Mouse (Mus musculus) CH12.LX (cell line): Measurements from ENCODE around the gene Htr1f. TPM values are rescaled to one million over a fixed set of nuclear protein-coding genes. Genes with fewer than 3 reads are reported as not detected.

Experiments used
- DNase-seq: peaks from one replicate; pipeline ENCODE4 v3.0.0-alpha.2; 2013; ENCODE audit errors: extremely low read depth
- H3K27ac ChIP-seq: 2 replicates; pipeline ENCODE4 v1.5.1; 2012; ENCODE audit warnings: low read depth, mild to moderate bottlenecking, control low read depth, moderate library complexity; ENCODE audit not compliant: insufficient read depth
- H3K27me3 ChIP-seq: replicated peaks from 2 replicates; pipeline ENCODE3; 2012; ENCODE audit warnings: inconsistent platforms
- H3K36me3 ChIP-seq, 2 experiments: replicated peaks in 1 of 2; 2 replicates each; pipeline versions ENCODE3 to v1.6.1; 2012; ENCODE audit warnings: inconsistent platforms in 1 of 2, low read length in 1 of 2, mild to moderate bottlenecking in 1 of 2, mixed read lengths in 1 of 2, moderate library complexity in 1 of 2; ENCODE audit not compliant: control insufficient read depth in 1 of 2, insufficient read depth in 1 of 2
- H3K4me1 ChIP-seq, 2 experiments: 2 replicates each; pipeline ENCODE4 v1.6.1; 2012; ENCODE audit warnings: inconsistent platforms in 1 of 2, moderate library complexity in 1 of 2; ENCODE audit not compliant: insufficient read depth in 2 of 2, control insufficient read depth in 1 of 2
- H3K4me2 ChIP-seq: 2 replicates; pipeline ENCODE4 v1.6.1; 2012; ENCODE audit warnings: low read depth, mild to moderate bottlenecking, control low read depth; ENCODE audit not compliant: poor library complexity, insufficient read depth, severe bottlenecking
- H3K4me3 ChIP-seq, 3 experiments: fragments of 150-350 bp in 1 of 3; sonication (generic) in 1 of 3; replicated peaks in 1 of 3; 2 replicates each; pipeline versions ENCODE3 to v1.5.1; 2011 to 2012; ENCODE audit warnings: low read depth in 2 of 3, low read length in 2 of 3, mild to moderate bottlenecking in 2 of 3, moderate library complexity in 2 of 3, control low read depth in 1 of 3, improper control_type of control experiment in 1 of 3, inconsistent platforms in 1 of 3, mixed read lengths in 1 of 3; ENCODE audit not compliant: poor library complexity in 1 of 3
- H3K79me2 ChIP-seq: replicated peaks from 2 replicates; pipeline ENCODE4 v1.6.1; 2012; ENCODE audit warnings: mild to moderate bottlenecking, moderate library complexity; ENCODE audit not compliant: control insufficient read depth, poor library complexity, insufficient read depth, severe bottlenecking; ENCODE audit errors: extremely low read depth
- H3K9ac ChIP-seq: 2 replicates; pipeline ENCODE4 v1.6.1; 2012; ENCODE audit warnings: low read depth, mild to moderate bottlenecking, control low read depth, moderate library complexity; ENCODE audit not compliant: insufficient read depth
- H3K9me3 ChIP-seq: replicated peaks from 2 replicates; pipeline ENCODE3; 2012; ENCODE audit warnings: low read length, inconsistent platforms, mixed read lengths
- CHD2 ChIP-seq: IDR thresholded peaks from 2 replicates; pipeline ENCODE4 v1.6.1; 2011; ENCODE audit warnings: low read length, improper control_type of control experiment
- CTCF ChIP-seq, 2 experiments: IDR thresholded peaks in 1 of 2; conservative IDR thresholded peaks in 1 of 2; 2 replicates each; pipeline ENCODE4 v1.5.1; 2011 to 2012; ENCODE audit warnings: low read depth in 2 of 2, low read length in 2 of 2, improper control_type of control experiment in 1 of 2, inconsistent platforms in 1 of 2, mild to moderate bottlenecking in 1 of 2, moderate library complexity in 1 of 2
- ELF1 ChIP-seq: IDR thresholded peaks from 2 replicates; pipeline ENCODE4 v1.6.1; 2014; ENCODE audit warnings: low read depth, mild to moderate bottlenecking, inconsistent platforms, low read length, improper control_type of control experiment
- EP300 ChIP-seq: IDR thresholded peaks from 2 replicates; pipeline ENCODE4 v1.6.1; 2011; ENCODE audit warnings: low read length, improper control_type of control experiment
- GABPA ChIP-seq: IDR thresholded peaks from 2 replicates; pipeline ENCODE4 v1.6.1; 2012; ENCODE audit warnings: low read depth, low read length, improper control_type of control experiment, inconsistent platforms; ENCODE audit not compliant: insufficient replicate concordance
- HCFC1 ChIP-seq: IDR thresholded peaks from 2 replicates; pipeline ENCODE4 v1.6.1; 2012; ENCODE audit warnings: low read depth, mild to moderate bottlenecking, inconsistent platforms, low read length, improper control_type of control experiment
- IRF4 ChIP-seq: IDR thresholded peaks from 2 replicates; pipeline ENCODE4 v1.6.1; 2014; ENCODE audit warnings: low read depth, mild to moderate bottlenecking, inconsistent platforms, low read length, improper control_type of control experiment
- JUN ChIP-seq: IDR thresholded peaks from 2 replicates; pipeline ENCODE4 v1.6.1; 2011; ENCODE audit warnings: low read depth, mild to moderate bottlenecking, low read length, improper control_type of control experiment, moderate library complexity; ENCODE audit not compliant: insufficient read depth
- KAT2A ChIP-seq: IDR thresholded peaks from 2 replicates; pipeline ENCODE4 v1.6.1; 2012; ENCODE audit warnings: low read length, improper control_type of control experiment, inconsistent platforms; ENCODE audit not compliant: insufficient replicate concordance
- MAFK ChIP-seq: IDR thresholded peaks from 2 replicates; pipeline ENCODE4 v1.6.1; 2011; ENCODE audit warnings: low read length, improper control_type of control experiment; ENCODE audit not compliant: insufficient replicate concordance
- MAX ChIP-seq: IDR thresholded peaks from 2 replicates; pipeline ENCODE4 v1.6.1; 2011; ENCODE audit warnings: low read length, improper control_type of control experiment
- MEF2A ChIP-seq: IDR thresholded peaks from 2 replicates; pipeline ENCODE4 v1.6.1; 2014; ENCODE audit warnings: low read depth, mild to moderate bottlenecking, inconsistent platforms, low read length, improper control_type of control experiment, borderline replicate concordance
- MXI1 ChIP-seq: IDR thresholded peaks from 2 replicates; pipeline ENCODE4 v1.6.1; 2011; ENCODE audit warnings: mild to moderate bottlenecking, low read depth, low read length, improper control_type of control experiment
- MYC ChIP-seq: IDR thresholded peaks from 2 replicates; pipeline ENCODE4 v1.6.1; 2011; ENCODE audit warnings: low read depth, mild to moderate bottlenecking, improper control_type of control experiment, low read length
- NELFE ChIP-seq: IDR thresholded peaks from 2 replicates; pipeline ENCODE4 v1.6.1; 2011; ENCODE audit warnings: low read depth, low read length, improper control_type of control experiment
- PAX5 ChIP-seq: IDR thresholded peaks from 2 replicates; pipeline ENCODE4 v1.6.1; 2012; ENCODE audit warnings: low read length, inconsistent platforms, mixed read lengths
- POLR2A ChIP-seq: IDR thresholded peaks from 2 replicates; pipeline ENCODE4 v1.6.1; 2011; ENCODE audit warnings: low read depth, mild to moderate bottlenecking, improper control_type of control experiment, low read length
- POLR2AphosphoS2 ChIP-seq: IDR thresholded peaks from 2 replicates; pipeline ENCODE4 v1.6.1; 2011; ENCODE audit warnings: low read depth, low read length, improper control_type of control experiment
- RAD21 ChIP-seq: IDR thresholded peaks from 2 replicates; pipeline ENCODE4 v1.6.1; 2011; ENCODE audit warnings: low read depth, mild to moderate bottlenecking, low read length, improper control_type of control experiment, moderate library complexity
- SIN3A ChIP-seq: IDR thresholded peaks from 2 replicates; pipeline ENCODE4 v1.6.1; 2012; ENCODE audit warnings: low read length, improper control_type of control experiment, inconsistent platforms
- SMC3 ChIP-seq: IDR thresholded peaks from 2 replicates; pipeline ENCODE4 v1.6.1; 2011; ENCODE audit warnings: low read depth, low read length, improper control_type of control experiment
- TBP ChIP-seq: conservative IDR thresholded peaks from 2 replicates; pipeline ENCODE4 v1.6.1; 2011; ENCODE audit warnings: low read depth, low read length, improper control_type of control experiment
- TCF12 ChIP-seq: IDR thresholded peaks from 2 replicates; pipeline ENCODE4 v1.6.1; 2014; ENCODE audit warnings: low read depth, mild to moderate bottlenecking, inconsistent platforms, low read length, improper control_type of control experiment
- UBTF ChIP-seq: IDR thresholded peaks from 2 replicates; pipeline ENCODE4 v1.6.1; 2012; ENCODE audit warnings: low read depth, mild to moderate bottlenecking, inconsistent platforms, low read length, improper control_type of control experiment, moderate library complexity
- USF2 ChIP-seq: conservative IDR thresholded peaks from 2 replicates; pipeline ENCODE4 v1.6.1; 2011; ENCODE audit warnings: low read depth, low read length, improper control_type of control experiment
- ZKSCAN1 ChIP-seq: IDR thresholded peaks from 2 replicates; pipeline ENCODE4 v1.6.1; 2012; ENCODE audit warnings: low read depth, inconsistent platforms, low read length, improper control_type of control experiment, borderline replicate concordance
- ZMIZ1 ChIP-seq: IDR thresholded peaks from 2 replicates; pipeline ENCODE4 v1.6.1; 2012; ENCODE audit warnings: low read depth, mild to moderate bottlenecking, inconsistent platforms, low read length, improper control_type of control experiment
- ZNF384 ChIP-seq: IDR thresholded peaks from 2 replicates; pipeline ENCODE4 v1.6.1; 2012; ENCODE audit warnings: low read depth, low read length, improper control_type of control experiment, inconsistent platforms
- dilution Hi-C: fragments of 300-500 bp; cut with MboI; formaldehyde crosslinking; loops from 2 replicates; pipeline ENCODE4 v1.14.3; 2020; ENCODE audit warnings: low sequenced_read_pairs; ENCODE audit not compliant: extremely low pct_unique_long_range_greater_than_20kb, extremely low pct_ligation_motif_present
- in situ Hi-C: fragments of 300-500 bp; cut with MboI; formaldehyde crosslinking; loops from 3 replicates; pipeline ENCODE4 v1.14.3; 2019; ENCODE audit warnings: low sequenced_read_pairs, low pct_ligation_motif_present, low pct_unique_long_range_greater_than_20kb, mixed read lengths
- polyA plus RNA-seq: library from polyadenylated mRNA; unstranded; fragments of >175 nt; gene quantifications from 2 replicates; pipeline ENCODE4 v1.2.1, GENCODE M21; 2012; ENCODE audit warnings: low read depth; ENCODE audit not compliant: insufficient read length
- total RNA-seq, 2 experiments: library from RNA; depleted of rRNA; stranded (reverse); fragments of 300-350 nt in 1 of 2; fragments of >200 nt in 1 of 2; gene quantifications; 2 replicates each; pipeline ENCODE4 v1.2.3; 2012 to 2014

The Htr1f gene
- total and polyA plus RNA-seq, 3 experiments, result not detected

DNA sequence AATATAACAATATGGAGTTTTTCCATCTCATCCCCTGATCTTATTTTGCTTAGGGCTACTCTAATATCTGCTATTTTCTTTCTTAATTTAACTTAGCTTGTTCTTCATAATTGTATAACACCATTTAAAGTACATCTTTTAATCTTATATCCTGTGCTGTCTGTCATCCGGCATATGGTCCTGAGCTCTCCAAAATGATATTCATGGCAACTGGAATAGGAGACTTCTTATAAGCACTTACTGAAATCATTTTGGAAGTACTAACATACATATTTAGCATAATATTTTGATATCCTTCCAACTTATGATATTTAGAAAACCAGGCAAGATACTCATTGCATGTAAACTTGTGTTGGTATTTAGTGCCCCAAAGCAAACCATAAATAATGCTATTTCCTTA lies 86.9 kb downstream of the Htr1f start:
- no peaks in the 10 kb centered on the region for H3K36me3 ChIP-seq
- in situ Hi-C loops (no loop called here), dilution Hi-C loops (no loop called here)
- no peaks in the 10 kb centered on the region for H3K4me1 ChIP-seq
- TF ChIP-seq HCFC1 (no peak), MYC (no peak), GABPA (no peak), NELFE (no peak), MAFK (no peak), RAD21 (no peak)
- no peaks in the 10 kb centered on the region for H3K27me3 ChIP-seq
- no peak overlapping the region for H3K4me2 ChIP-seq
- DNase-seq, result no peak
- no peaks in the 10 kb centered on the region for H3K79me2 ChIP-seq
- no peaks in the 10 kb centered on the region for H3K9me3 ChIP-seq
- no peak overlapping the region for H3K27ac ChIP-seq
- H3K9ac ChIP-seq, result no peak overlapping the region
- H3K4me3 ChIP-seq, result no peak overlapping the region

DNA sequence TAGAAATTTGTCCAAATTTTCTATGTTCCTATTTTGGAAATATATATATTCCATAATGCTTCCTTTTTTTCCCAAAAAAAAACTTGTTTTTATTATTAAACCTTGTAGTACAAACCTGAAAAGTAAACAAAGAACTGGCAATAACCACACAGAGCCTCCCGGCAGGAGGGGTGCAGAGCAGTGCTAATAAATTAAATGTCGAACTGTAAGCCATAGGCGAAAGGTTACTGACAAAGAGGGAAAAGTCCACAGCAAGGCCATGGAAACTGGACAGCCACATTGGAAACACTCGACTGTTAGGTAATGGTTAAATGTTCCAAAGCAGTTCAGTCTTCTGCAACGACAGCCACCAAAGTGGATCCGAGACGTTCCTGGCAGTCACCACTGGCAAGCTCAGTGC lies 87.5 kb downstream of the Htr1f start:
- in situ Hi-C loops, result no loop called here

DNA sequence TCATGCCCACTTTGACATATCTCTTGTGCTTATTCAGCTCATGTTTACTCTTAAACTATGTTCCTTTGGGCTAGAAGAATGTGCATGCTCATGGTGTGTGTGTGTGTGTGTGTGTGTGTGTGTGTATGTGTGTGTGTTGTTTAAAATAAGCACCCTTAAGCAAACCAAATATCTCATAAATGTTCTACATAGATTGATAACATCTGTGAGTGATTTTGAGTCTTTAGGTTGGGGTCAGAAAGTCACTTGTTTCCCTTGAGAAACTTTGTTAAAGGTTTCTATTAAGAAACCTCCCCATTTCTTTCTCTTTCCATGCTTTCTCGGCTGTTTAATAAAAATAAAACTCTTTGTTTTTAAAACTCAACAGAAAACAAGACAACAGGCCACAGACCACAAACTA lies 88.1 kb downstream of the Htr1f start:
- Histone ChIP-seq H3K79me2 (no peaks in the 10 kb centered on the region), H3K36me3 (no peaks in the 10 kb centered on the region), H3K4me2 (no peak overlapping the region), H3K4me1 (no peaks in the 10 kb centered on the region), H3K4me3 (no peak overlapping the region), H3K9ac (no peak overlapping the region), H3K27ac (no peak overlapping the region), H3K9me3 (no peaks in the 10 kb centered on the region), H3K27me3 (no peaks in the 10 kb centered on the region)
- DNase-seq, result no peak
- no peak for TF ChIP-seq EP300
- no peak for TF ChIP-seq ELF1
- no peak for TF ChIP-seq IRF4
- TF ChIP-seq PAX5, result no peak
- no peak for TF ChIP-seq KAT2A
- no peak for TF ChIP-seq POLR2A
- no peak for TF ChIP-seq CTCF (conservative IDR thresholded peaks at IDR 0.05 in 1 of 2, IDR thresholded peaks at IDR 0.05 in 1 of 2; ENCODE audit: low read depth in 2 of 2, low read length in 2 of 2)
- no peak for TF ChIP-seq UBTF
- no peak for TF ChIP-seq TBP
- TF ChIP-seq SMC3, result no peak
- no peak for TF ChIP-seq TCF12
- no peak for TF ChIP-seq JUN
- TF ChIP-seq ZMIZ1, result no peak
- TF ChIP-seq MEF2A, result no peak
- TF ChIP-seq MYC, result no peak
- no peak for TF ChIP-seq POLR2AphosphoS2
- no peak for TF ChIP-seq ZNF384
- no peak for TF ChIP-seq RAD21
- no peak for TF ChIP-seq ZKSCAN1
- TF ChIP-seq HCFC1, result no peak
- in situ Hi-C loops, result no loop called here
- dilution Hi-C loops, result no loop called here

More for the DNA sequence above, 87.5 kb downstream of the Htr1f start:
- DNase-seq, result no peak
- Histone ChIP-seq H3K4me3 (no peak overlapping the region), H3K9ac (no peak overlapping the region), H3K27me3 (no peaks in the 10 kb centered on the region), H3K79me2 (no peaks in the 10 kb centered on the region), H3K4me2 (no peak overlapping the region), H3K4me1 (no peaks in the 10 kb centered on the region), H3K27ac (no peak overlapping the region), H3K9me3 (no peaks in the 10 kb centered on the region), H3K36me3 (no peaks in the 10 kb centered on the region)
- dilution Hi-C loops, result no loop called here
- TF ChIP-seq SIN3A (no peak), IRF4 (no peak), POLR2AphosphoS2 (no peak), ZKSCAN1 (no peak), USF2 (no peak), PAX5 (no peak), MAX (no peak), CHD2 (no peak), MAFK (no peak), NELFE (no peak), MYC (no peak), MXI1 (no peak), EP300 (no peak), ZMIZ1 (no peak), HCFC1 (no peak)
